Mouse (Mus musculus): ENCODE data around the gene Sacs.
A peak's percentile ranks its signal among the peaks of the same experiment; 100 is the strongest.
"Not testable (repeated sequence)": the region's sequence is repeated elsewhere in the genome, so short reads cannot be mapped to it uniquely, and the experiment has no call there.

The Sacs gene

GRCm38 (mm10) chr14:61137994-61138726 lies at the start of gene Sacs:
TSS of gene Sacs (plus strand) at chr14:61138457.
- no peak for DNase-seq

DNA sequence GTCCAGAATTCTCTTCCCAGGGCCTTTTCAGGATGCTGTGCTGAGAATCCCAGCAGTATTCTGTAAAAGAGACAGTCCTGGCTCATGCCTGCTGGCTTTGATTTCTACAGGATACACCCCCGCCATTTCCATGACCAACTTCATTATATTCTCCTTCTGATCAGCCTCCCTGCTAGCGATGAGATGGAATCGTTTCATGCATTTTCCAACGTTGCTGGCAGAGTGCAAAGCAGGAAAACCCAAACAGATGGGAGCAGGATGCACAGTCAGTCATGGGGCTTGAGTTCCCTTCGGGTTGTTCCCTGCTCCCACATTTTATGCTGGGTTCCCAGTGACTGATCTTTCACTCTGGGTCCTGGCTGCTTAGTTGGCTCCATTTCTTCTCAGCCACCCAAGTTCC lies 47.3 kb upstream of the Sacs start:
- DNase-seq = no peak

- DNase-seq = no peak
These were observed 46.2 kb upstream of the Sacs start for GRCm38 (mm10) chr14:61092073-61092472.

DNA sequence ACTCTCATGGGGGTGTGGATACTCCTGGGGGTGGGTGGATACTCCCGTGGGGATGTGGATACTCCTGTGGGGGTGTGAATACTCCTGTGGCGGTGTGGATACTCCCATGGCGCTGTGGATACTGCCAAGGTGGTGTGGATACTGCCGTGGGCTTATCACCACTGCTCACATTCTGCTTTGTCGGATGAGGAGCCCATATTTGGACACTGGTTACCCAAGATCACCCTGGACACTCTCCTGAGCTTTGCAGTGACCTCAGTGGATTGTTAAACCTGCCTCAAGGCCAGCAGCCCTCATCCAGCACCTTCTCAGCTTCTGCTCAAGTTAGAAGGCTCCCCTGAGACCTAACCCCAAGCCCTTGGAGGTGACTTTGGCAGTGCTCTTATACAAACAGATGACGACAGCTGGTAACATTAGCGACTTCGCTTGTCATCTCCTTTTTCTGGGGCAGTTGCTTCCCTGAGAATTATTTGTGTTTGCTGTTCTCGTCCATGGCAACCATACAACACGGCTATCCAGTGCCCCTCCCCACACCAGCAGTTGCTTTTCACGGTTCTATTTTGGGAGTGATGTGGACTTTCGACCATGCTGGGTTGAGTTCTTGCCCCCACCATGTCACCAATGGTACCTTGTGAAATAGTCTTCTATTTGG lies 40.2 kb upstream of the Sacs start:
- no peak for DNase-seq

DNA sequence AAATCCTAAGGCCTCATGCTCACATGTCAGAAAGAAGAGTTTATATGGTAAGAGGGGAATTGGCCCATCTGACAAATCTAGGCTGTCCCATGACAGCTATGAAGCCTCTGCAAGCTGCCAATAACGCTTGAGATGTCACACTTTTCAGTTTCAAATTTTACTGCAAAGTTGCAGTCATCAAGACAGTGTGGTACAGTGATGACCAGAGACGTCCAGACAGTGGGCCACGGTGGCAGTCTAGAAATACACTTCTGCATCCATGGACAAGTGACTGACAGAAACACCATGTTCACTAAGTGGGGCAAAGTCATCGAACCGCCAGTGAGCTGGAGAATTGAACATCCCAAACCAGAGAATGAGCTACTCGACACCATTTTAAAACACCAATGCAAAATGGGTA lies 37.5 kb upstream of the Sacs start:
- DNase-seq = no peak

DNA sequence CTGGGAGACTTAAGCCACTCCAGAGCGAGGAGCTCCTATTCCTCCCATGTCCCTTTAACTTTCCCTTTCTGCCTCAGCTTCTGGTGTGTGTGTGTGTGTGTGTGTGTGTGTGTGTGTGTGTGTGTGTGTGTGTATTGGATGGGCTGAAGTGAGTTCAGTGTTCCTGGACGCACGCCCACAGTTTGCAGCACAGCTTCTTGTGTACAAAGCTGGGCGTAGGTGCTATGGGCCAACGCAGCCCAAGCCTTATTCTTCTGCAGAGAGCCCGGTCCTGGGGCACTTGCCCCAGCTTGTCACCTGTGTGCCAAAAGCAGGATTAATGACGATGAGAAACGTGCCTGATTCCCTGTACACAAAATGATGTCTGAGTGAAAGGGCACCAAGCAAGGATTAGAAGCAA lies 31.9 kb upstream of the Sacs start:
- no peak for DNase-seq

DNA sequence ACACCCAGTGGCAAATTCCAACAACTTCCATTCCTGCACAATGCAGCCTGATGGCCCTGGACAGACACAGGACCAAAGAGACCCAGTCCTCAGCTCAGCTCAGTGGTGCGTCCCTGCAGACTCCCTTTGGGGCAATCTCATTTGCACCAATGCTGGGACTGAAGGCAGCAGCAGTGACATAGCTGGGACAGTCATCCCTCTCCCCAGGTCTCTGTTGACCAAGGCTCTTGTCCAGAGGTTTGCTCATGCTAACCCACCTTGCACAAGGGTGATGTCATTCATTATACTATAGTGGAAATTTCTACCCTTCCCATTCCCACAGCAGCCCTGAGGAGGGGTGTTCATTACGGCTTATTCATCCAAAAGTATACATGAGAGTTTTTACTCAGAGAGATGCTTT lies 29.6 kb upstream of the Sacs start:
- no peak for DNase-seq

GRCm38 (mm10) chr14:61112404-61112803 lies 25.9 kb upstream of the Sacs start:
- DNase-seq = peak; percentile 78 to 79

GRCm38 (mm10) chr14:61124755-61125154 lies 13.5 kb upstream of the Sacs start:
- DNase-seq = no peak

DNA sequence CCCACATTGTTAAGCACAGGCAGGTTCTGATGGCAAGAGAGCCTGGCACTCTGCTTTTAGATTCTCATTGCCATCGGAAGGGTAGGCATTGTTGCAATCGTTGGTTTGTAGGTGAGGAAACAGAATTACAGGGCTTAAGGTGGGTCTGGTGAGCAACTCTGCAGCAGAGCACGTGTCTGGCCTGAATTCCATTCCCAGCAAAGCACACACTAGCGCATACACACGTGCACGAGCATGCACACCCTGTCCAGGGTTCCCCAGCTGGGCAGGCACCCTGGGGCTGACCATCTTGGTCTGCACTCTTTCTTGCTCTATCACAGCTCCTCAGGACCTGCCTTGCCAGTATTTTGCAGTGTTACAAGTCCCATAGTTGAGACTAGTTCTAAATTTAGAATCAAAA lies 13.1 kb upstream of the Sacs start:
- DNase-seq = no peak

GRCm38 (mm10) chr14:61127365-61127764 lies 10.9 kb upstream of the Sacs start:
- DNase-seq = not testable (repeated sequence)

DNA sequence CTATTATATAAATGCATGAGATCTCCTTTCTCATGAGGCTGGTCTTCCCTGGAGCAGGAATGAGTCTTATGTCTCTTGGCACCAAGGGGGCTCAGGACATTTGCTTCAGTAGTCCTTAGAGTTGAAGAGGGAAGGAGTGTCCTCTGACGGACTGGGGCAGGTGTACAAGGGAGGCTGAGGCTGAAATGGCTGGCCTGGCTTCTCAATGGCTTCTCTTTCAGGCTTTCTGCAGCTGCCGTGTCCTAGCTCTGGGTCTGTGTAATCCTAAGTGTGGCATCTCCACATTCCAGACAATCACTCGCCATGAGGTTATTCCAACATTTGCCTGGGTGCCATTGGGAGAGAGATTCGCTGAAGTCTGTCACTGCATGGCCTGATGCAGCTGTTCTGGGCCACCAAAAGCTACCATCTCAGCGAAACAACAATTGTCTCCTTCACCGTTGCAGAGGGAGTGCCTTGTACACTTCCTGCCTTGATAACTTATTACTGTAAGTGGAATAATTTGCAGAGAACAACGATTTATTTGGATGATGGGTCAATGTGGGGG lies 9.2 kb upstream of the Sacs start:
- DNase-seq = no peak

DNA sequence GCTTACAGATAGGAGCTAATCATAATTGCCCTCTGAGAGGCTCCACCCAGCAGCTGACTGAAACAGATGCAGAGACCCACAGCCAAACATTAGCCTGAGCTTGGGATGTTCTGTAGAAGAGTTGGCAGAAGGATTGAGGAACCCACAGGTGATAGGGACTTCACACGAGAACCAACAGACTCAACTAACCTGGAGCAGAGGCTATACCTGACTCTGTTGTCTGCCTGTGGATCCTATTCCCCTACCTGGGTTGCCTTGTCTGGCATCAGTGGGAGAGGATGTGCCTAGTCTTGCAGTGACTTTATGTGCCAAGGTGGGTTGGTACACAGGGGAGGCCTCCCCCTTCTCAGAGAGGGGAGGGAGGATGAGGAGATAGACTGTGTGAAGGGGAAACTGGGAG lies 5.7 kb upstream of the Sacs start:
- no peak for DNase-seq

DNA sequence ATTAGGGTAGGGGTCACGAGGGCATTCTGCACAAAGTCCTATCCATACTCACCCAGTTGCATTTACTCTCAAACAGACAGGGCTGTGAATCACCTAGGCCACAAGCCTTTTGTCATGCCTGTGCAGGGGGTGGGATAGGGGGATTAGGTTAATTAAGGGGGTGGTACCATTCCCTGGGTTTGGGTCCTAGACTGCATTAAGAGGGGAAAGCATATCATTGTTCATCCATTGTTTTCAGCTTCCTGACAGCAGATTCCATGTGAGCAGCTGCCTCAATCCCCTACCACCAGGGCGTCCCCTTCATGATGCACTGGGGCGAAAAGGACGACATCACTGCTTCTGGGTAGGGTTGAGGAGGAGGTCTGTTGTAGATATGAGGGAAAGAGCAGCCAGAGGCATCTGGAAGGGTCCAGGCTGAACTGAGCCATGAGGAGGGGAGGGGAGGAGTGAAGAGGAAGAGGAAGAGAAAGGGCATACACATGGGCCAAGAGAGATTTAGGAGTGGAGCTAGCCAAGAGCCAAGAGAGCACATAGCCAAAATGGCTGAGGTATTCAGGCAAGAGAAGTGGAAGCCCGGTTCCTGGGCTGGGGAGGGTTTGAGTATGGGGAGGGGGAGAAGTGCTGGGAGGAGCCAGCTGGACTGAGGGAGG lies 3.8 kb upstream of the Sacs start:
- DNase-seq = no peak

DNA sequence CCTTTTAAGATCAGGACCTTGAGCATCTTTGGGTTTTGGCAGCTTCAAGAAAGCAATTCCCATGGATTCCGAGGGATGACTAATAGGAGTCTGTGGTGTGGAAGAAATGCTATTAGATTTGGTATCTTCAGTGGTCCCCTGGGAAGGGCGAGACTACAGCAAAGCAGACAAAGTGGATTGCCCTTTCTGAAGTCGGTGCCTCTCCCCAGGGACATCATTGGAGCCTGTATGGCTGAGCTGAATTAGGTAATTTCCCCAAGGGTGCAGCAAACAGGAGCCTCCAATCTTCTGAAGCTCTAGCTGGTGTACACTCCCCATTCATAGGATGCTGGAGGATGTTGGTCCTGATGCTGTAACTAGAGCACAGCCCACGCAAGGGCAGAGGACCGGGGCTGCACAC lies 847 bp upstream of the Sacs start:
- no peak for DNase-seq

- no peak for DNase-seq
These were observed 440 bp downstream of the Sacs start for GRCm38 (mm10) chr14:61138727-61139067.

- no peak for DNase-seq
These were observed 5.1 kb downstream of the Sacs start for GRCm38 (mm10) chr14:61143358-61143757.

- peak; percentile 37 to 42 for DNase-seq
These were observed 5.6 kb downstream of the Sacs start for GRCm38 (mm10) chr14:61143869-61144268.

DNA sequence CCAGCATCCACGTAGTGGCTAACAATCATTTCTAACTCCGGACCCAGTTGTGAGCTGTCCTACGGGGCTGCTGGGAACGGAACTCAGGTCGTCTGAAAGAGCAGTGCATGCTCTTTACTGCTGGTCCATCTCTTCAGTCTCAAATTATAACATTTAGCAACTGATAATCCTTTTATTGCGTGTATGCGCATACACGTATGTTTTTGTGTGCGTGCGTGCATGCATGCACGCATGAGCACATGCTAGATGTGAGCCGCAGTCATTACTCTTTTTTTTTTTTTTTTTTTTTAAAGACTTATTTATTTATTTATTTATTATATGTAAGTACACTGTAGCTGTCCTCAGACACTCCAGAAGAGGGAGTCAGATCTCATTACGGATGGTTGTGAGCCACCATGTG lies 12.2 kb downstream of the Sacs start:
- not testable (repeated sequence) for DNase-seq

DNA sequence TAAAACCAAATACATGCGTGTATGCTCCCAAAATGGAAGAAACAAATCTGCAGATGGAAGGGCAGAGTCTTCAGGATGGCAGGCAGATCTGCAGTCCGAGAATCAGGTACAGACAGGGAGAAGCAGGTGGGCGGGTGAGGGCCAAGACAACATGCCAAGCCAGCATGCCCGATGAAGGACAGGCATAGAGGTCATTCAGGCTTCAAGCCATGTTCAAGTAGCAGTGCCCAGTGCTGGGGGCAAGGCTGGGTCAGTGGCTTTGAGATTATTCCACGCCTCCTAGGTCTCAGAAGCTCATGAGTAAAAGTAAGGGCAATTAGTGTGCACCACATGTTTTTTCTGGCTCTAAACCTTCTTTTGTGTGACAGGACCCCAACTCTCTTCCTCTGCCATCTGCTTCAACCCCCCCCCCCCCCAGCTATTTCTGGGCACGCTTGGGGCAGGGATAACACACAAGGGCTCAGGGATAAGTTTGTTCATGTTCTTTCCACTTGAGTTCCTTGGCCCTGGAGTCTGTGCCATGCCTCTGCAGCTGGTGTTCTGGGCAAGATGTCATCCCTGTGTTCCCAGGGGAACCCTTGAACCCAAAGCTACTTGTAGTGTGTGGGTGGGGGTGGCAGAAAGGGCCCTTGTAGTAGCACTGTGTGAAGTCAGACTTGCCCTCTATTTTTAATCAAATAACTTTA lies 16.8 kb downstream of the Sacs start:
- DNase-seq = no peak

GRCm38 (mm10) chr14:61155687-61156086 lies 17.4 kb downstream of the Sacs start:
- no peak for DNase-seq

DNA sequence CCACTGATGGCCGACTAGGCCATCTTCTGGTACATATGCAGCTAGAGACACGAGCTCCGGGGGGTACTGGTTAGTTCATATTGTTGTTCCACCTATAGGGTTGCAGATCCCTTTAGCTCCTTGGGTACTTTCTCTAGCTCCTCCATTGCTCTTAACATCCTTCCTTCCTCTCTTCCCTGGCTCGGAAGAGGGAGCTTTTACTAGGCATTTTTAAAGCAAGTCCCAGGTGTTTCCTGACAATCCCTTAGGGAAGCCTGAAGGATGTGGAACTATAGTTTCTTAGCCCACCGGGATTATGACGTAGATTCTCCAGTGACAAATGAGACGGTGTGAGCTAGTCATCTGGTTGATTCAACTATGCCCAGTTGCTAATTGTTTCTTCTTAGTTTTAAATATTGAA lies 19.2 kb downstream of the Sacs start:
- DNase-seq = not testable (repeated sequence)

DNA sequence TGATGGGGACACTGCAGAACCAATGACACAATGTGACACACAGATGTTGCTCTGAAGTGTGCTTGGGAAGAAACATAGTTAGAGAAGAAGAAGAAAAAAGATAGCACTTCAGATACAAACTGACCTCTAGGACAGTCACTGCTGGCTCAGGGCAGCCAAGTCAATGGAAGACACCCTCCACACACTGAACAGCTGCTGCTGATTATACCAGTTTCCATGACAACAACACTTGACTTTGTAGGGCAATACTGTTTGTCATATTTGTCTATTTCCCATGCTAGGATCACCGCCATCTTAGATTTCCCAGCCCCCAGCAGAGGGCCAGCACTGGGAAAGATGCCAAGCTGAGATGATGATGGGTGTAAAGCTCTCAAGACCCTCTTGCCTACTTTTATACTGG lies 22.7 kb downstream of the Sacs start:
- no peak for DNase-seq
